Mouse (Mus musculus) erythroblast, adult 5-6 weeks (primary cell): Measurements from ENCODE around the gene Paics. TPM values are rescaled to one million over a fixed set of nuclear protein-coding genes. Genes with fewer than 3 reads are reported as not detected.
"Not testable (repeated sequence)": the region's sequence is repeated elsewhere in the genome, so short reads cannot be mapped to it uniquely, and the experiment has no call there.

Source experiments
- ATAC-seq: replicated peaks from 2 replicates; pipeline ENCODE4 v1.8.0; 2016; ENCODE audit warnings: moderate number of reproducible peaks, mild to moderate bottlenecking, moderate TSS enrichment, inconsistent platforms; ENCODE audit not compliant: poor library complexity, low FRiP score, severe bottlenecking
- total RNA-seq, 2 experiments: library from RNA; stranded (forward) in 1 of 2; stranded (reverse) in 1 of 2; fragments of 150-400 nt in 1 of 2; fragments of 200-764, 138-1000 nt in 1 of 2; gene quantifications; 2 replicates each; pipeline versions ENCODE4 v1.2.3 to v1.2.4; 2015 to 2017; ENCODE audit warnings: low replicate concordance in 2 of 2

Gene Paics
- total RNA-seq, 2 experiments from 2014 or later, result 55.9 to 74.2 TPM

DNA sequence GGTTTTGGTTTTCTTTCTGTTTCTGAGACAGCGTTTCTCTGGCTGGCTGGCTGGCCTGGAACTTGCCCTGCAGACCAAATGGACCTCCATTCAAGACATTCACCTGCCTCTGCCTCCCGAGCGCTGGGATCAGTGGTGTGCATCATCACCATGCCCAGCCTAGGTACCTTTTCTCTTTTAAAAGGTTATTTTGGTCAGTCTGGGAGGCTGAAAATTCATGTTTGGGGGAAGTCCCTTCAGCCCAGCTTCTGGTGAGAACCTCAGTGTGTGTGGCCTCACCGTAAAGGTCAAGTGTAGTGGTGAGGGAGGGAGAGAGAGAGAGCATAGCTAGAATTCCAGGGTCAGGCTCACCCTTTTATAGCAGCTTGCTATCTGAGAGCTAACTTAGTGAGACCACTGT is 3.3 kb upstream of the Paics start:
- no peak for ATAC-seq

DNA sequence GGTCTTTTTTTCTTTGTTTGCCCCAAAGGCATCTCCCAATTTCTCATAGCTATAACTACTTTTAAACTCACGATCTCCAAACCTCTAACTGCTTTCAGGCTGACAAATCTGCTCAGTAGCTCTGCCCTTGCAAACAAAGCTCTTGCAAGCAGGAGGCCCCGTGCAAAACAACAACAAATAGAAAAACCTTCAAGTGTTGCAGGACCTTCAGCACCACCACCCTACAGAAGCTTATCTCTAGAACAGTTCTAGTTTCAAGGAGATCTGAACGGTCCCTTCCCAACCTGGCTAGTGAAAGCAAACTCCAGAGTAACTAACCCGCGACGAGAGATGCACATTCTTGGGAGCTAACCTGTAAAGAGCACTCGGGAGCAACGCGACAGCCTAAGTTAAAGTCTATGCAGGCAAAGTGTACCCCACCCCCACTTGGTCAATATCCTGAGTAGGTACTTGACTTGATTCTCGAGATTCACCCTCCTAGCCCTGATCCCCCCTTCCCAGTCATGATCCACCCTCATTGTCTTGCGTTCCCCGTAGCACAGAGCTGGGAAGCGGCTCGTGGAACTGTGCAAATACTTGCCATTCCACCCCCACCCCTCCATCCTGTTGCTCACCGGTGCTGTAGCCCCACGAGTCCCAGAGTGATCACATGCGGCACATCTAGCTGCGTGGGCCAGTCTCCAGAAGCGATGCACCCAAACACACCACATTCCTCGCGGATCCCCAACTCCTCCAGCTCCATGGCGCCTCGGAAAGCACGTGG is 583 bp upstream of the Paics start:
- peak; percentile 23 for ATAC-seq

DNA sequence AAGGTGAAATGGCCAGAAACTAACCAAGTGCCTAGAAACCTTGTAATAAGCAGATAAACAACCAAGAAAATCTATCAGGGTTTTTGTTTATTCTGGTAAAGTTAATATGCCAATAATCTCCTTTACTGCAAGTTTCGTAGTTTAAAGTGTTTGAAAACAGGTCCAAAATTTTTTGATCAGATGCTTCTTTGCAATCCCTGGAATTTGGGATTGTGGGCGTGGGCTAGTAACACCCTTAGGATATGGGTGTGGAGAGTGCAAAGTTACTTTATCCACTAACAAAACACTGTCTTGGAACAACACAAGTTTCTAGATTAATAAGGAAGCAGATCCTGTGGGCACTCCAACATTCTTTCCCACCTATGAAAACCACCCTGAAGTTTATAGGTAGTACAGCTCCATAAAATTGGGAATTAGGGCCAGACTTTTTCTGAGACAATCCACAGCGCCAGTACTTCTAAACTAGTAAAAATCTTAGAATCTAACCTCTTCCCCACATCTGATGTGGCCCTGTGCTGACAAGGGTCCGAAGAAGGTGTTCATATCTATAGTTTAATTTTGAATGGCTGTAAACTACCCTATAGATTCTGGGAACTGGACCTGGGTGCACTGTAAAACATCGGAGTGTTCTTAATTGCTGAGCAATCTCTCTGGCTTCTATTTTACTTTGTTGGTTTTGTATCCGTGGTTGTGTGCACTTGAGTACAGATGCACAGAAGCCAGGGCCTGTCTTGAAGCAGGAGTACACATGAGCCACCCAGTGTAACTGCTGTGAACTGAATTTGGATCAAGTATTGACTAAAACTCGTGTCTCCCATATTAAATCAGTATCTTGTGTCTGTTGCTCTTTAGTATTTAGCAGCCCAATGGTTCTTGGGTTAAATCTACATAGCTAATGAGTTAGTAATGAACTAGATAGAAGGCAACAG is 1.3 kb downstream of the Paics start:
- ATAC-seq, result no peak

DNA sequence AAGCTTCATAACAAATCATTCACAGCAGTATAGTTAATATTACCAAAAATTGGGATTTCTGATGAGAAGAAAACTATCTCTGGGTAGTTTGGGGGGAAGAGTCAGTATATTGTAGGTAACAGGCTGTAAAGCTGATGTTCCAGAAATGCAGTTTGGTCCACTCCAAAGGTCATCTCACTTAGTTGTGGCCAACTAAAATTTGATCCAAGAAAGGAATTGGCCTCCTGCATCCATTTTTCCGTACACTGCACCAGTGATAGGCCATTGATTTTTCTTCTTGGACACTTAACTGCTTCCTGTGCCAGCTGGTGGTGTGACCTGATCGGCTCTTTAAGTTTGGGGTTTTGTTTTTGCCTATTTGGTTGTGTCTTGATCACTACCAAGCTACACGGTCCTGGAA is 2.7 kb downstream of the Paics start:
- ATAC-seq, result no peak

GRCm38 (mm10) chr5:76954271-76954900 is 3.3 kb downstream of the Paics start:
- no peak for ATAC-seq

GRCm38 (mm10) chr5:76955474-76955873 is 4.4 kb downstream of the Paics start:
- ATAC-seq, result no peak

DNA sequence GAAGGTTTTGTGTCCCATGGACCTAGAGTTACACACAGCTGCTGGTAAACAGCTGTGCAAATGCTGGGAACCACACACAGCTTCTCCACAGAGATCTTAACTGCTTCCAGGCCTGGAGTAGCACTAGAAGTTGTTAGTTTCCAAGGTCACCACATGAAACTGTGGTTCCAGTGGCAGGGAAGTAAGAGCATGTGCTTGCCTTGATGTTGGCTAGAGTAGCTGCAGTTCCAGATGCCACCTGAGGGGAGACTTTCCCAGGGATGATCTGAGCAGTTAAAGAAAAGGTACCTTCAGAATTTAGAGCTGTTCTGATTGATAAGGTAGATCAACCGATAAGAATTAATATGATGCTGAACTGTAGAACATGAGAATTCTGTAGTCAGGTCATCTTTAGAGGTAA is 6.8 kb downstream of the Paics start:
- no peak for ATAC-seq

- ATAC-seq, result no peak
These were observed 8.5 kb downstream of the Paics start for GRCm38 (mm10) chr5:76959587-76959986.

DNA sequence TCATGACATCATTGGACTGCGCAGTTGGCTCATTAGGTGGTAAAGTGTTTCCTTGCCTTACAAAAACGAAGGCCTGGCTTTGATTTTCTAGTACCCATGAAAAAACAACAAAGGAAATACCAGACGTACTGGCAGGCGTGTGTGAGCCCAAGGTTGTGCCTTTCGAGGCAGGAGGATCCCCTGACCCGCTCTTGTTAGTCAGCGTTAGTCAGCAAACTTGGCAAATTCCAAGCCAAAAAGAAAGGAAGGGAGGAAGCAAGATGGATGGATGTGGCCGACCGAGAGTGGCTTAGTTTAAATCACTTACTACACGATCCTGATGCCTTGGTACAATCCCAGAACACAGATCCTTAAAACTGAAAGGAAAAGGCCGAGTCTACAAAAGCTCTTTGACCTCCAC is 11.4 kb downstream of the Paics start:
- ATAC-seq, result no peak

DNA sequence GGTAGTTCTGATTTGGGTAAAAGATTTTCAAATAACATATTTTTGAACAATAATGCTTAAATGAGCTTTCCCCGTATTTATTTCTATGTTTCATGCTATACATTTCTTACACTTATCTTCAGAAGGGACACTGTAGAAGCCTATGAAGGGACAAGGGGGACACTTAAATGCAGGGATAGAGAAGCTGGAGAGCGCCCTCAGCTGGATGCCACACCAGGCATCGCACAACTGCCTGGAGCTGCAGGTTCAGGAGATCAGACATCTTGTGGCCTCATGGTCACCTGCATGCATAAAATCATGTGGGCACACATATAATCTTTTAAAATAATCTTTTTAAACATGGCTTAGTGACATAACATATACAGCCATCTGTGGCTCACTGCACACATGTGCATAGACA is 13.5 kb downstream of the Paics start:
- ATAC-seq, result no peak

DNA sequence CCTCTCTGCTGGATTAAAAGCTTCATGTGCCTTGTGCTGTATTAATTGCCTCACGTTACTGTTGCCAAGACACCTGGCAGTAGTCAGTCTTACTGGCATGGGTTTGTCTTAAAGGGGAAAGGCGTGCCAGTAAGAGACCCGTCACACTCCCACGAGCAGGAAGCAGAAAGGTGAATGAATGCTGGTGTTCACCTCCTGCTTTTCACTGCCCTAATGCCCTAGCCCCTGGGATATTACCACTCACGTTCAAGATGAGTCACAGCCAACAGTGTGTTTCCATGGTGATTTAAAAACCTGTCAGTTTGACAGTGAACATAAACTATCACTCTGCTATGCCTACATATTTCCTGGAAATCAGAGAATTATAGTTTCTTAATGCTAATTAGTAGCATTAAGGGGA is 18.1 kb downstream of the Paics start:
- no peak for ATAC-seq

DNA sequence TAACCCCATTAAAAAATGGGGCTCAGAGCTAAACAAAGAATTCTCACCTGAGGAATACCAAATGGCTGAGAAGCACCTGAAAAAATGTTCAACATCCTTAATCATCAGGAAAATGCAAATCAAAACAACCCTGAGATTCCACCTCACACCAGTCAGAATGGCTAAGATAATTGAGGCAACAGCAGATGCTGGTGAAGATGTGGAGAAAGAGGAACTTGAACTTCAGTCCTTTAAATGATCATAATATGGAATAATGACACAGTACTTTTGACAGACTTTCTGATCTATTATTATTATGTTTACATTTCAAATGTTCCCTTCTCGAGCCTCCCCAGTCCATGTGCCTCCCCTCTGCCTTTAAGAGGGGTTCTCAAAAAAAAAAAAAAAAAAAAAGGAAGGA is 20.0 kb downstream of the Paics start:
- not testable (repeated sequence) for ATAC-seq

- ATAC-seq, result no peak
These were observed 22.4 kb downstream of the Paics start for GRCm38 (mm10) chr5:76973488-76973887.

GRCm38 (mm10) chr5:76974207-76974553 is 23.1 kb downstream of the Paics start:
- ATAC-seq, result peak; percentile 52

GRCm38 (mm10) chr5:76974554-76975285 is 23.6 kb downstream of the Paics start, which contains the start of gene Srp72:
Gene Srp72 (plus strand): TSS chr5:76974683.
- ATAC-seq, result peak; percentile 94

DNA sequence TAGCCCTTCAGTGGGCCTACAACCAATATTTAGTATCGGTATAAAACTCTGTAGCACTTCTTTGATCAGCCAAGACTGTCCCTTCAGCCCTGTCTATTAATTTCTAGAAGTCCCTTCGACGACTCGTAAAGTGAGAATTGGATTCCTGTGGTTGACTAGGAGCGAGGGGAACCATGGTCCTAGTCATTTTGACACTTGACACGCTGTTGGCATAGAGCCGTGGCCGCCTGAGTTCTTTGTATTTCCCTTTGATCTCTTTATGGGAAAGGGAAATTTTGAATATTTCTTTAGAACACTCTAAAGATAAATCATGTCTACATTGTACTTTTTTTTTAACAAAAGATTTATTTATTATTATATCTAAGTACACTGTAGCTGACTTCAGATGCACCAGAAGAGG is 24.6 kb downstream of the Paics start:
- no peak for ATAC-seq

- ATAC-seq, result no peak
These were observed 32.9 kb downstream of the Paics start for GRCm38 (mm10) chr5:76984015-76984414.

- ATAC-seq, result no peak
These were observed 39.7 kb downstream of the Paics start for GRCm38 (mm10) chr5:76990789-76991188.

DNA sequence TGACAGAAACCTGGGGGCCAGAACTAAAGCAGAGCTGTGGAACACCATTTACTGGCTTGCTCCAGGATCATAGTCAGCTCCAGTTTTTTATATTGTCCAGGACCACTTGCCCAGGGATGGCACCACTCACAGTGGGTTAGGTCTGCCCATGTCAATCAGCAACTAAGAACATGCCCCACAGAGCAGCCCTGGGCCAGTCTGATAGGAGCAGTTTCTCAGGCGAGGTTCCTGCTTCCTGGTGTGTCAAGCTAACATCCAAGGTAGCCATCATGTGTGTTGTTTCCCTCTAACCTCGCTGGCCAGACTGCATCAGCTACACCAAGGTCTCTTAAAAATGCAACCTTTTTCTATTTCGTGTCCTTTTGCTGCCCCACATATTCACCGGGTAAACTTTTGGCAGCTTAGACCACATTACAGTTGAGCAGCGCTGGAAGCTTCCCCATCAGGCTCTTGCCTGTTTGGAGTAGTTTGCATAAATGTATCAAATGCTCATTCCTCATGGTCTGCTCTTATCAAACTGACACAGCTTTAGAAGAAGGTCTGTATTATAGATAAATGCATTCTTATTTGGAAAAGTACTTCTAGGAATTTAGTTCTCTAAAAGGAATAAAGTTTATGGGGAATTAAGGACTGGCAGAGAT is 42.2 kb downstream of the Paics start:
- peak; percentile 84 for ATAC-seq
